Comparison of ENCODE assay signal across 23 mouse cellular contexts in genomic region chr1:24471096-24471710, GRCm38 (mm10).
A peak's percentile ranks its signal among the peaks of the same experiment; 100 is the strongest.
DNase-seq lines count a peak whose midpoint lies in the region; ATAC-seq and TF ChIP-seq lines count a peak whose summit lies in the region.
"Had no signal": no experiment of that assay in that cellular context is flagged by ENCODE, and none has a peak within 500 bp of the region (broad histone marks: within the 10 kb centered on the region; RNA-seq: fewer than 3 reads in every experiment).

No protein-coding gene starts in this region.

- no peak overlapping the region for H3K9ac ChIP-seq in limb, embryonic 14.5 days (ENCODE audit: low read depth, low read length, severe bottlenecking)
- no peak overlapping the region for H3K9ac ChIP-seq in neural tube, embryonic 12.5 days
- no peak overlapping the region for H3K9ac ChIP-seq in neural tube, embryonic 15.5 days (replicated peaks)
- H3K9ac ChIP-seq: heart, embryonic 15.5 days; hindbrain, embryonic 15.5 days; liver, embryonic 13.5 days; lung, embryonic 15.5 days; midbrain, embryonic 12.5 days; neural tube, embryonic 13.5 days had no signal

- no peak overlapping the region for H3K4me2 ChIP-seq in limb, embryonic 14.5 days (replicated peaks; ENCODE audit: low read depth, low read length, severe bottlenecking)
- no peak overlapping the region for H3K4me2 ChIP-seq in neural tube, embryonic 12.5 days (replicated peaks)
- no peak overlapping the region for H3K4me2 ChIP-seq in neural tube, embryonic 15.5 days
- H3K4me2 ChIP-seq: heart, embryonic 15.5 days; hindbrain, embryonic 15.5 days; liver, embryonic 13.5 days; lung, embryonic 15.5 days; midbrain, embryonic 12.5 days; neural tube, embryonic 13.5 days had no signal

- peak; percentile 50; the same call in 1 of the 2 replicates for ATAC-seq in limb, embryonic 14.5 days (ENCODE audit: low FRiP score, low read depth)
- 0 out of 2 replicates have a peak, but pooled peaks have one; percentile 33 for ATAC-seq in neural tube, embryonic 12.5 days (ENCODE audit: low FRiP score, low read depth)
- ATAC-seq in neural tube, embryonic 15.5 days (ENCODE audit: low FRiP score), result no peak
- no peak for ATAC-seq in erythroid progenitor cell, adult 5-6 weeks (replicated peaks; ENCODE audit: low FRiP score, poor library complexity, severe bottlenecking)
- ATAC-seq: activated CD4-positive, CD25-positive, alpha-beta regulatory T cell, adult 4 months; forebrain, embryonic 16.5 days had no signal

- H3K4me1 ChIP-seq in limb, embryonic 14.5 days (ENCODE audit: control insufficient read depth, insufficient read depth, low read length), result 0 out of 2 replicates have a peak, but pooled peaks cover 3% of the 10 kb centered on the region
- peaks cover 2% of the 10 kb centered on the region; the same call in 1 of the 2 replicates for H3K4me1 ChIP-seq in limb, embryonic 10.5 days
- H3K4me1 ChIP-seq in neural tube, embryonic 12.5 days, result no peaks in the 10 kb centered on the region
- H3K4me1 ChIP-seq in neural tube, embryonic 15.5 days, result peaks cover 10% of the 10 kb centered on the region; the same call in 1 of the 2 replicates
- H3K4me1 ChIP-seq: forebrain, embryonic 10.5 days; heart, embryonic 15.5 days; hindbrain, embryonic 15.5 days; liver, embryonic 13.5 days; lung, embryonic 15.5 days; midbrain, embryonic 12.5 days; neural tube, embryonic 13.5 days had no signal

- H3K27me3 ChIP-seq in limb, embryonic 14.5 days (ENCODE audit: control insufficient read depth, insufficient read depth, low read length), result no peaks in the 10 kb centered on the region
- no peaks in the 10 kb centered on the region for H3K27me3 ChIP-seq in limb, embryonic 10.5 days (ENCODE audit: low read depth, poor library complexity, severe bottlenecking)
- H3K27me3 ChIP-seq in neural tube, embryonic 12.5 days (replicated peaks), result no peaks in the 10 kb centered on the region
- H3K27me3 ChIP-seq in neural tube, embryonic 15.5 days (replicated peaks), result no peaks in the 10 kb centered on the region
- H3K27me3 ChIP-seq: heart, embryonic 15.5 days; hindbrain, embryonic 15.5 days; liver, embryonic 13.5 days; lung, embryonic 15.5 days; midbrain, embryonic 12.5 days; neural tube, embryonic 13.5 days had no signal

- H3K9me3 ChIP-seq in limb, embryonic 14.5 days (ENCODE audit: control insufficient read depth, low read length), result no peaks in the 10 kb centered on the region
- no peaks in the 10 kb centered on the region for H3K9me3 ChIP-seq in limb, embryonic 10.5 days (replicated peaks)
- H3K9me3 ChIP-seq in neural tube, embryonic 12.5 days, result no peaks in the 10 kb centered on the region
- no peaks in the 10 kb centered on the region for H3K9me3 ChIP-seq in neural tube, embryonic 15.5 days (replicated peaks)
- H3K9me3 ChIP-seq: forebrain, embryonic 10.5 days; heart, embryonic 15.5 days; hindbrain, embryonic 15.5 days; liver, embryonic 13.5 days; lung, embryonic 15.5 days; midbrain, embryonic 12.5 days; neural tube, embryonic 13.5 days had no signal

- H3K27ac ChIP-seq in limb, embryonic 14.5 days (replicated peaks; ENCODE audit: low read depth, low read length), result no peak overlapping the region
- no peak overlapping the region for H3K27ac ChIP-seq in limb, embryonic 10.5 days
- no peak overlapping the region for H3K27ac ChIP-seq in neural tube, embryonic 12.5 days
- H3K27ac ChIP-seq in neural tube, embryonic 15.5 days (replicated peaks), result no peak overlapping the region
- H3K27ac ChIP-seq: forebrain, embryonic 10.5 days; heart, embryonic 15.5 days; hindbrain, embryonic 15.5 days; liver, embryonic 13.5 days; lung, embryonic 15.5 days; midbrain, embryonic 12.5 days; neural tube, embryonic 13.5 days had no signal

- H3K36me3 ChIP-seq in limb, embryonic 14.5 days (ENCODE audit: control insufficient read depth, insufficient read depth, low read length), result no peaks in the 10 kb centered on the region
- H3K36me3 ChIP-seq in limb, embryonic 10.5 days, result no peaks in the 10 kb centered on the region
- no peaks in the 10 kb centered on the region for H3K36me3 ChIP-seq in neural tube, embryonic 12.5 days
- H3K36me3 ChIP-seq in neural tube, embryonic 15.5 days, result no peaks in the 10 kb centered on the region
- H3K36me3 ChIP-seq: forebrain, embryonic 10.5 days; heart, embryonic 15.5 days; hindbrain, embryonic 15.5 days; liver, embryonic 13.5 days; lung, embryonic 15.5 days; midbrain, embryonic 12.5 days; neural tube, embryonic 13.5 days had no signal

- 64% methylated on average over 7 of the region's 7 CpGs for WGBS in limb, embryonic 14.5 days
- WGBS in limb, embryonic 10.5 days, result 73% methylated on average over 7 of the region's 7 CpGs
- 67% methylated on average over 7 of the region's 7 CpGs for WGBS in neural tube, embryonic 12.5 days
- WGBS in neural tube, embryonic 15.5 days, result 61% methylated on average over 7 of the region's 7 CpGs

- TF ChIP-seq POLR2A in limb, embryonic 14.5 days (IDR thresholded peaks at IDR 0.05; ENCODE audit: borderline replicate concordance, extremely low read depth, insufficient read depth, insufficient read length), result no peak

- DNase-seq in heart, adult 11 months, result peak; percentile 74
- DNase-seq in heart, postnatal 25 days (ENCODE audit: low spot score), result no peak
- peak; percentile 39 for DNase-seq in limb, embryonic 14.5 days (ENCODE audit: low spot score)
- DNase-seq in limb, embryonic 10.5 days (ENCODE audit: low spot score), result no peak
- peak; percentile 27 for DNase-seq in skeletal muscle tissue, adult 2 months (ENCODE audit: low read depth, low spot score)
- DNase-seq: adrenal gland, adult 8-10 months; B cell, adult 2 months; cerebellum, adult 2 months; embryo, embryonic 11 days; kidney, adult 8-10 months; liver, embryonic 13.5 days; thymus, postnatal 14 days had no signal

- no peak overlapping the region for H3K4me3 ChIP-seq in limb, embryonic 14.5 days (replicated peaks; ENCODE audit: low read length)
- H3K4me3 ChIP-seq in limb, embryonic 10.5 days, result no peak overlapping the region
- no peak overlapping the region for H3K4me3 ChIP-seq in neural tube, embryonic 12.5 days
- no peak overlapping the region for H3K4me3 ChIP-seq in neural tube, embryonic 15.5 days (replicated peaks)
- H3K4me3 ChIP-seq: forebrain, embryonic 10.5 days; heart, embryonic 15.5 days; hindbrain, embryonic 15.5 days; liver, embryonic 13.5 days; lung, embryonic 15.5 days; midbrain, embryonic 12.5 days; neural tube, embryonic 13.5 days had no signal

- intact Hi-C loops in heart, postnatal 25 days (cut with DNase I), result no loop called here

Comparison
In these comparisons a context has a peak if more than half of its experiments do, and no peak if none do; other contexts are left out.
1. DNase-seq: peak in heart, adult 11 months (single experiment), limb, embryonic 14.5 days (single experiment) and skeletal muscle tissue, adult 2 months (single experiment); none in heart, postnatal 25 days (single experiment) and limb, embryonic 10.5 days (single experiment).
2. ATAC-seq: peak in limb, embryonic 14.5 days (single experiment) and neural tube, embryonic 12.5 days (single experiment); none in neural tube, embryonic 15.5 days (single experiment) and erythroid progenitor cell, adult 5-6 weeks (single experiment).